Mouse (Mus musculus): ENCODE data around the gene Hey2.

Gene Hey2

DNA sequence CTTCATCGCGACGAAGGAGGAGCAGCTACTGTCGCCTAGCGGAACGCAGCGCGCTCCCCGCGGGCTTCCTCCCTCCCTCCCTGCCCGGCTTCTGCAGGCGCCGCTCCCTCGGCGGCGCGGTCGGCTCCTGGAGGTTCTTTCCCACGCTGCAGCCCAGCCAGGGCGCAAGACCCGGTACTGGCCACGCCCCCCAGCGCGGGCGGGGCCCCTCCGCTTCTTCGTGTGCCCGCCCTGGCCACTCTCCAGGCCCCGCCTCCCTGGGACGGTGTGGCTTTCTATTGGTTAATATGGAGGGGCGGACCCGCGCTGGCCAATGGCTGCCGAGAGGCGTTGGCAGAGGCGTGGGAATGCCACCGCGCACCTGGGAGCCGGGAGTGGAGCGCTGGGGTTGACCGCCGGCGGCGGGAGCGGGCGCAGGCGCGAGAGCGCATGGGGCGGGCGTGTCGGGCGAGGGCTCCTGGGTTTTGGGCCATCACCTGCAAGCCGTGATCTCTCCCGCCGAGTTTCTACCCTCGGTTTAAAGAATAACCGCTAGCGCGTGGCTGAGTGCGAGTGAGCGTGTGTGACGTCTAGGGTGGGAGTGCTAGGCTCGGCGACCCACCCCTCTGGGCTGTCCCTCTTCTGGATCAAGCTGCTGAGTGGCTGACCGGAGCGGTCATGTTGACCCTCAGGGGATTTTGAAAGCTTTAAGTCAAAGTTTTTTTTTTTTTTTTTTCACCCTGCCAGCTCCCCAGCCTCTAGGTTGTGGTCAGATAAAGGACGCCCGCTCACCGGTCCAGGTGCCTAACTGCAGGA lies at the start of gene Hey2:
Gene Hey2 (minus strand): TSS at position 159 of the 795 bp plus-strand sequence.
- DNase-seq, result peak; percentile 98

DNA sequence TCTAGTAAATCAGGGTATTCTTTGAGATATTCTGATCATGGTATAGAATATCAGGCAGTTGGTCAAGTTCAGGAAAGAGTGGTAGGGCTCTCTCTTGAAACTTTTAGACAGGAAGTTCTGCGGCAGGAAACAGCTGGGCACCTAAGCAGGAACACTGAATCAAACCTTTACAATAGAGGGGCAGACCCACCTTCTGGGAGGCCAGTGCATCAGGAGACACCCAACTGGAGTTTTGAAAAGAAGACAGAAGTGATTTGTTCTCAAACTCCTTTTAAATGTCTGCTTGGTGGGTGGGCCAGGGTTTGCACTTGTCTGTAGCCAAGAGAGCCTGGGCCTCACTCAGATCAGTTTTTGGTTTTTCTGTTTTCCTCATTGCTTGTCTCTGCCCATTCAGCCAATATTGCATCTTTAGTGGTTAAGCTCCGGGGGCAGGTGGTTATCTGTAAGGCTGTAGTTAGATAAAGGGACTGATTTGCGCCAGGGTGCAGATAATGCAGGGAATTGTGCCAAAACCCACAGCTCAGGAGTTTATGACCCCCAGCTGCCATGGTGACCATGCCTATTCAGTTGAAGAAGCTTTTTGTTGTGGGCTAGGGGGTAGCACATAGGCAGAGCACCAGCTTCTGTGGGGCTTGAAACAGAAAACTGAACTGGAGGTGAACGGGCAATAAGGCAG lies 40.6 kb upstream of the Hey2 start:
- no peak for DNase-seq

DNA sequence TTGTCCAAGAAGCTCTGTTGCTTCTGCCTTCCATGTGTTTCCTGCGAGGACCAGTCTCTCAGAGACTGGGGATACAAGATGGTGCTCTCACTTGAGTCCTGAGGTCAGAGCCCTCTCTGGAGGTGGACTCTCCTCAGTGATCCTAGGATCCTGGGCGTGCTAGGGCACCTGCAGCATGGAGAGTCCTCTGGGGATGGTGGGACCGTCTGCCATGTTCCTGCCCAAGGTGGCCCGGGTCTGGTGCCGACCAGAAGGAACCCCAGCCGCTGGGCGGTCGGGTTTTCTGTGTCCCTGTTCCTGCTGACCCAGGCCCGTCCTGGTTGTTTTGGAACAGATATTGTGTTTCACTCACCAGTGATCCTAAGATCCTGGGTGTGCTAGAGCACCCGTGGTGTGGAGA lies 38.5 kb upstream of the Hey2 start:
- DNase-seq, result no peak

DNA sequence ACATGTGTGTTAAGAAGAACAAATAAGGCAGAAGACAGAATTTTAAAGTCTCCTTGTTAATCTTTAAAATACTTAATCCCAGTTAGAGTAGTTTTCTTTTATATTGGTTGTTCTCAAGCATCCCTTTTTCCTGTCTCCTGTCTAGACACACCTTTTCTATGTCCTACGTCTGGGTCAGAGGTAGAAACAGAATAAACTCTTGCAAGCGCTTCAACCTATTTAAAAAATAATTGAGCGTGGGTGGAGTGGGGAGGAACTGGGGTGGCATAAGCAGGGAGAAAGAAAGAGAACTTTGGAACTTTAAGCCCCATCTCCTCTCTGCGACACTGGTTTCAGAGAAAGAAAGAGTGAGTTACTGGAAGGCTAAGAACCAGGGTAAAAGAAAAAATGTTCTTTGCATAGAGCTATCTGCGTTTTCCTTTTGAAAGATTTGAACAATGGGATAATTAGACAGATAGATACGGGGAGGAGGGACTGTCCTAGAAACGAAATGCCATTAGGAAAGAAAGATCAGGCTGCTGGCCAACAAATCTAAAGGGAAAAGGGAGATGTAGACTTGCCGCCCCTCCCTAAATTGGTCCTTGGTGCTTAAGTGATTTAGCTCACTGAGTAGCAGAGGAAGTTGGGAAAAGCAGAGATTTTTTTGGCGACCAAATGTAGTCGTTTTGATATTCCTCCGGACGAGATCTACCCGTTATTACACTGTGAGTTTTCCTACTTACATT lies 2.7 kb upstream of the Hey2 start:
- no peak for DNase-seq

DNA sequence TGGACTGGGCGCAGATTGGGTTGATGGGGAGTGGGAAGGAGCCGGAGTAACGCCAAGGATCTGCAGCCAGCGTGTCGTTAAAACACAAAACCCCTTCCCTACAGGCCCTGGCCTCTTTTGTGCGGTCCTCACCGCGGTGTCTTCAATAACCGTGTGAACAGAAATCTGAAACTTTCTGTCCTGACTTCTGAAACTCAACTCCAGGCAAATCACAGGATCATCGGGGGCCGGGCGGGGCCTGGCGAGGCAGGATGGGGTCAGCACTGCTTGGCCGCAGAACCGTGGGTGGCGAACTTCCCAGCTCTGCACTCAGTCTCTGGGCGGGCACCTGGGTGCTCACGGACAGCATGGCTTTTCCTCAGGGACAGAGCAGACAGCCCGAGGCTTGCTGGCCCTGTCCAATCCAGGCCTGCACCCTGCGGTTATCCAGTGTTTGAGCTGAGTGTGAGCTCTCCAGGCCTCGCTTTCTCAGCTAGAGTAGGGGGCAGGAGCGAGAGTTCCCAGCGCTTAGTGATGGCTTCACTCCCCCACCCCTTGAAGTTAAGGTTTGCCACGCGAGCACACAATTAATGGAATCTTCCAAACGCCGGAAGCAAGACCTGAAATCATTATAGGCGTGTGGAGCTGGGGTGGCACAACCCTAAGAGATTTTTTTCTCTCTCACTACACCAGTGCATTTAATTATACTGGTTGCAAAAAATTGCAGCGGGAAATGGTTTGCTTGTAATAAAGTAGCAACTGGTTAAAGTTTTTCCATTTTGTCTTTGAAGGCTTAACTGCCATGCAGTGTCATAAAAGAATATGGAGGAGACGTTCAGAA lies 1.8 kb upstream of the Hey2 start:
- peak; percentile 28 for DNase-seq

DNA sequence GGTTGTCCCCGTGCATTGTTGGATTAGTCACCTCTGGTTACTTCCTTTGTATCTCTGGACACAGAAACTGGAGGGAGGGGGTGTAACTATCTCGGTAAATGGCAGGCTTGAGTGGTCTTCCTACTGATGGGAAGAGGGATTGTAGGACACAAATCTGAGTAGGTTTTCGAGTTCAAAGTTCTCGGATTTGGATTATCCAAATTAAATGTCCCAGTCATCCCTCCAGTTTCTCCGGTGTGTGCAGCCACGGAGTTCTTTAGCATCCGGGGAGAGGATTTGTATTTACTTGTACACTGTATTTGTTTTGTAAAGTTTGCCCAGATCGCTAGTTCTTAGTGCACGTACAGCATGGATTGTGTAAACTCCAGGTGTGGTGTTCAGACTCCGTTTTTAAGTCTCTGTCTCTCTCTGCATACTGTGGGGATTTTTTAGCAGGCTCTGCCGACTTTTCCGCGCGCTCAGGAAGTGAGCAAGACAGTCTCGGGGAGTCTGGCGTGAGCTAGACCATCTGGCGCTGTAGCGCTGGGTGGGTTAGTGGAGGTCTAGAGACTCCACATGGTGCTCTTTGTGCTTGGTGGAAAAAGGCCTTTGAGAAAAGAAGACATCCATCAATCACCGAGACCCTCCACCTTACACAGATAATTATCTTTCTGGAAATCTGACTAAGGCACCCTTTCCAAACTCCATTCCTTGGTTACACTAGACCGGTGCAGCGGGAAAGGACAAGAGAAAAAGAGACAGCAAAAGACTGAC lies 1.0 kb upstream of the Hey2 start:
- DNase-seq, result peak; percentile 16

DNA sequence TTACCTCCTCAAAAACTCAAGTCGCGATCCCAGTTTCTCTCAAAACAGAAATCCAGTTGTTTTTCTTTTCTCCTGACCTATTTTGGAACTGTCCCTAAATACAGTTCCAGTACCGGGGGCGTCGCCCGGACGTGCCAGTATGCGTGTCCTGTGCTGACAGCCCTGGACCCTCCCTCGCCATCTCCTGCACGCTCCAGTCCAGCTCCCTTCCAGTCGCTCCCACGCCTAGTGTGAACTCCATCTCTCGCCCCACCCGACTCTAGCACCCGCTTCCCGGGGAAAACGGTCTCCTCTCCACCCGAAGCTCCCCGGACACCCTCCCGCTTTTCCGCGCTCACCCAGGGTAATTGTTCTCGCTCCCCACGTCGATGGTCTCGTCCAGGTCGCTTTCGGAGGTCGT lies 373 bp downstream of the Hey2 start:
- no peak for DNase-seq

DNA sequence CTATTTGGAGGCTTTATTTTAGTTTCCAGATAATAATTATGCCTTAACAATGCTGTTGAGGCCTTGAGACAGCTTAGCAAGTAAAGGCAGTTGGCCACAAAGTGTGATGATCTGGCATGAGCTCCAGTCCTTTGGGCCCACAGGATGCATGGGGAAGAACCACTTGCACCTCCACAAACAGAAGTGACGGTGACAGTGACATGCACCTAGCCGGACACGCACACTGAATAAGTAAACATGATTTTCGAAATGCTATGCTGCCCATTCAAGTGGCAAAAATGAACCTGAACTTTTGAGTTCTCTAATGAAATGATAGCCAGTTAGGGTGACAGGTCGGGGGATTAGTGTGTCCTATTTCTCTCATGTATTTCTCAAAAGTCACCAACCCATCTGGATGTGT lies 1.8 kb downstream of the Hey2 start:
- no peak for DNase-seq

DNA sequence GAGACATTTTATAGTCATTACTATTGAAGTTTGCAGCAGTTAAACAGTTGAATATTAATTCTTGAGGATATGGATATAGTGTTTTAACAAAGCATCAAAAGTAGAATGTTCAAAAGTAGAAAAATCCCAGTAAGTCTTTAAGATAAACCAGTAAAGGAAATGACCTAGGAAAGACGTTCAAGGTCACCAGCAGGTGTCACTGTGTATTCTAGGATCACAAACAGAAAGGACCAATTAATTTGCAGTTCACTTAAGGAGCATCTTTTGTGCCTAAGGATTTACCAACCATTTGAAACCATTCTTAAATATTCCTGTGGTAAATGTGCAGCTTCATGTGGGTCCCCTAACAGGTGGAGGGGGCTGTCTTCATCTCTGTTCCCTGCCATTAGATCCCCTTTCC lies 4.4 kb downstream of the Hey2 start:
- DNase-seq, result no peak

DNA sequence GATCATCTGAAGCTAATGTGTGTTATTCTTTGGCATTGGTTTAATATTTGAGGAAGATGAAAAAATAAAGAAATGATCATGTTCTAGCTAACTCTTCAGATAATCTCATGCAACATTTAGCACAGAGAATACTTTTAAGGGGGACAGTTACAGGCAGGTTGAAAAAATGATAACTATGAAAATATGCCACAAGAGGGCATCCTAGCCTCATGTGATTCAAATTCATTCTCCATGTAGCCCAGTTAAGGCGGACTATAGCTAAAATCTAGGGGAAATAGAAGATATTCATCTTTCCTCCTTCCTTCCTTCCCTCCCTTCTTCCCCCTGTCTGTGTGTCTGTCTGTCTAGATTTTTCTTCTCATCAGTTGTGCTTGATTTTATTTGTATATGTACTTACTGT lies 17.6 kb downstream of the Hey2 start:
- no peak for DNase-seq

DNA sequence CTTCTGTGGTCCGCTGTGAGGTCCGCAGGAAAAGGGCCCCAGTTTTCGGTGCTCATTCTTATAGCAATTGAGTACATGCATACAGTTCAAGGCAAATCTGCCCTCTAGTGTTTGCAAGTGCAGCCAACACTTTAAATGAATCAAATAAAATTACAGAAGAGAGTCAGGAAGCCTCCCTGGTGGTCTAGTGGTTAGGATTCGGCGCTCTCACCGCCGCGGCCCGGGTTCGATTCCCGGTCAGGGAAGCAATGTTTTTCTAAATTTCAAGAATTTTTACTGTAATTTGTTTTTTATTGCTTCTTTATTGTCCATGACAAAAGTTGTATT lies 31.7 kb downstream of the Hey2 start:
- peak; percentile 83 for DNase-seq

DNA sequence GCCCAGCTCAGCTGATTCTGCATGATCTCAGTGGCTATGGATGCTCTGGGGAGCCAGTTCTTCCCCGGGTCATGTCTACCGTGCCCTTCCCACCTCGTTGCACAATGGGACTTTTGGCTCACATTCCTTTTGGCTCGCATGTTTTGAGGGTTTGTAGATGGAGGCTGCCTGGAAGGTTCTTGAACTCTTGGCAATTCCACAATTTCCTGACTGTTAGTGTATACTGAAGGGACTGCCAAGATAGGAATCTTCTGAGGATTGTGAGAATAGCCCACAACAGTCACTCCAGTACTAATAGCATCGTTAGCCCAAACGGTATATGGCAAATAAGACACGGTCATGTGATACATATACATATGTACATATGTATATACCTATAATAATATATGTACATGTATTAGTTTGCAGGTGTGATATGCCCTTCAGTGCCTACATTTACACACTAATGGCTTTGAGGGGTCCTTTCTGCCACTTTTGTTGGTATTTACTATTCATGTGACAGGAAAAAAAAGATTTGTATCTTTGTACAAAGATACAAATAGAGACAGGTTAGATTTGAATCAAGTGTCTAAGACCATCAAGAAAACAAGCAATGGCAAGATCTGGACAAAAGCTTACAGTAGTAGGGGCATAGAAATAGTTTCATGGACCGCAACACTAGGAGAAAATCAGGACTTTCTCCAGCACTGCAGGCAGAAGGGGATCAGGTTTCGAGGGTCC lies 32.2 kb downstream of the Hey2 start:
- DNase-seq, result peak; percentile 64

DNA sequence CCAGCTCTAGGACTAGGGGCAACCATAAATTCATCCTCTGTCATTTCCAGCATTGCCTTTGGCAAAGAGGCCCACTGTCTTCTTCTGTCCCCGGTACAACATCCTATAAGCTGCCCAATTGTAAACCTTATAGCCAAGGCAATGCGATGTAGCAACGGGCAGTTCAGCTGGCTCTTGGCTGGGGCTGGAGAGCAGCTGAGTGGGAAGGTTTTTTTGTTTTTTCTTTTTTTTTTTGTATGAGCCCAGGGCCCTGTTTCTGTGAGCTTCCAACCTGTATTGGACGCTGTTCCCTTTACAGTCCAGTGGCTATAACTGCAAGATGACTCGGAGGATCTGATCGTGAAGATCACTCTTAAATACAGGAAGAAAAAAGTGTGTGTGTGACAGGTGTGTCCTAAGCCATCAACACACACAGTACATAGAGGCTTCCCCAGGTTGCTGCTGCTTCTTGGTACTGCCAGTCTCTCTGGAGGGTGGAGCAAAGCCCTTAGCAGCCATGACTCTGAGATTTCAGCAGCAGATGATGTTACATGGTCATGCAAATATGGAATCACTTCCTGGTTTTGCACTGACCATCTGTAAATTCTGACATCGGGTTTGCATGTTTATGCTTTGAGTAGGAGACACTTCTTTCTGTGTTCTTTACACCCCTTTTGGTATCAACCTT lies 38.9 kb downstream of the Hey2 start:
- peak; percentile 48 for DNase-seq

DNA sequence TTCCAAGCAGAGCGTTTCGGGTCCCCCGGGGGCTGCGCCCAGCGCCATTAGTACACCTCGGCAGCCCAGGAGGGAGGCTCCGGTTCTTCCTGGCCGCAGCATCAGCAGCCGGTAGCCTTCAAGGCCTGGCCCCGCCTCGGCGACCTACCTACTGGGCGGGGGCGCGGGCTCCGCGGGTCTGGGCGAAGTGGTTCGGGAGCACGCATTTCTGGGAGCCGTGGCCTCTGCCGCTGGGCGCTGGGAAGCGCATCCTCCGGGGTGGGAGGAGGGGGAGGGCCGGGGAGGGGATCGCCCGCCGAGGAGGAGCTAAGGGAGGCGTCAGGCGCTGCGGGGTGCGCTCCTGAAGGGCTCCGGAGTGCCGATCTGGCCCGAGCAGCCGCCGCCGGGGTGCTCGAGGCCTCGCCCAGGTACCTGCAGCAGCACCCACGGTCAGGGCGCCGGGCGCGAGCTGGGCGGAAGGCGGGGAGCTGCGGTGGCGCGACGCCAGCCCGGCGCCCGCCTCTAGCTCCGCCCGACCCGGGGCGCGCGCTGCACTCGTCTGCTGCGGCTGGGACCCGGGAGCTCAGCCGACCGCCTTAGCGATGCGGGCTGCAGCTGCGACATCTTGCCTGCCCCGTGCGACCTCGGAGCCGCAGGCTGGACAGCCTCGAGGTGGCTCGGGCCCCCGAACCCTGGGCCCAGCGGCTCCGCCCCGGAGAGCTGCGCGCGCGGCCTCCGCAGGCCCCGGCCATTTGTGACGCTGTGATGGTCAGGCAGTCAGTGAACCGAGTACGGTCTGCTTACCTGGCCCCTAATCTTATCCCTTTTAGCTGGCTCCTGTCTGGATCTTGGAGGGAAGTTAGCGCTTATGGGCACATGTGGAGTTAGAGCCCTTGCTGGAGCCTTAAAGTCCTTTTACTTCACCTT lies 39.7 kb downstream of the Hey2 start, which contains the start of gene Ncoa7:
Gene Ncoa7 (minus strand): TSS at position 646 of the 906 bp plus-strand sequence.
- DNase-seq, result peak; percentile 93

DNA sequence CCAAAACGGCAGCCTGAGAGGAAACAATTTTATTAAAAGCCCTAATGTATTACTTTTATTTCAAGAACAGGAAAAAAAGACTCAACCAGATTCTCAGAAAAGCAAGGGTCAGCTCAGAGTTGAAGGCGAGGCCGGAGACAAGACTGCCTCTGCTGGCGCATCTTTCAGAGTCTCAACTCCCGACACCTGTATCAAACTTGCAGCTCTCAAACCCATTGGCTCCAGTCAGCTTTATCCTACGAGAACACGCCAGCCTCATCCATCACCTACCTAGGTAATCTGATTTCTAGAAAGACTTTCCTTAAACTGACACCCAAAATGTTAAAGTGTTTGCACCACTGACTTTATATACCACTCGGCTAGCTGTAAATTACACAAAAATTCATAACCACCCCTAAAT lies 40.6 kb downstream of the Hey2 start:
- DNase-seq, result peak; percentile 61

DNA sequence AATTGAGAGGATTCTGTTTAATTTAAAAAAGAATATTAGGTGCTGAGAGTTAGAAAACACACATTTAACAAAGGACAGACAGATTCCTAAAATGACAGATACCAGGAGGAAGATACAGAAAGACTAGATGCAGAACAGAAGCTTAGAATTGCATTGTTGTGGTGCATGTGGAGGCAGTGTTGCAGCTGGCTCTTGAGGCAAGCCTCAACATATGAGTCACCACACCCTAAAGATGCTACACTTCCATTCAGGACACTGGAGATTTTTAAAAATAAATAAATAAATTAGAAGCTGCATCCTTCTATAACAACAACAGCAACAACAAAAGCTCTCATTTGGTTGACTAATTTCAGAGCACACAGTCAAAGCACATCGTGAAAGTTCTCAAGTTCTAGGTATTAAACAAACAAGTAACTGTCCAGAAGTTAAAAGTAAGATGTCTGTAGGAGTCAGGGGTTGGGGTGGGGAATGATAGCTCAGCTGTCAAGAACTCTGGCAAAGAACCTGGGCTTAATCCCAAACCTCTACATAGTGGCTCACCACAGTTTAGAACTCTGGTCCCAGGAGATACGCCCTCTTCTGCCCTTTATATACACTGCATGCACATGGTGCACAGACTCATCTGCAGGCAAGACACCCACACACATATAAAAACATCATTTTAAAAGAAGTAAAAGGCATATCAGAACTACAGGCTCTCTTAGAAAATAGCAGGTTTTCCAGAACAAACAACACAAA lies 42.7 kb downstream of the Hey2 start:
- DNase-seq, result no peak

DNA sequence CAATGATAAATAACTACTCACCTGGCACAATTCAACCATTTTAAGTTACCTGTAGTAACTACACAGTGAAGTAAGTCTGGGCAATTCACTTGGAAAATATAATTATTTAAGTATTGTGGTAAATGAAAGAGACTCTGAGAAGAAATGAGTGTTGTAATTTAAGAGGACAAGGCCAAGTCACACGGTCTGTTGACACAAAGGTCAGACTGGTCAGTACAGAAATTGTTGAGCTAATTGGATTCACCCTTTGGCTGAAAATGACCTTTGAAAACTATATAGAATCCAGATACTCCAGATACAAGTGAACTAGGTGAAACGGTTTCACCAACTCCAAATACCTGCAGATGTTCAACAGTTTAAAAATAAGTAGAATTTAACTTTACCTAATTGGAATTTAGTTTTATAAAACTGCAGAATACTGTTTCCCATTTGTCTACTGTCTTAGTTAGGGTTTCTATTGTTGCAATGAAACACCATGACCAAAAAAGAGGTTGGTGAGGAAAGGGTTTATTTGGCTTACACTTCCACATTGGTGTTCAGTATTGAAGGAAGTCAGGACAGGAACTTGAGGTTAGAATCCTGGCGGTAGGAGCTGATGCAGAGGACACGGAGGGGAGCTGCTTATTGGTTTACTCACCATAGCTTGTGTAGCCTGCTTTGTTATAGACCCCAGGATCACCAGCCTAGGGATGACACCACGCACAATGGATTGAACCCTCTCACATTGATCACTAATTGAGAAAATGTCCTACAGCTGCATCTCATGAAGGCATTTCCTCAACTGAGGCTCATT lies 45.9 kb downstream of the Hey2 start:
- DNase-seq, result no peak

DNA sequence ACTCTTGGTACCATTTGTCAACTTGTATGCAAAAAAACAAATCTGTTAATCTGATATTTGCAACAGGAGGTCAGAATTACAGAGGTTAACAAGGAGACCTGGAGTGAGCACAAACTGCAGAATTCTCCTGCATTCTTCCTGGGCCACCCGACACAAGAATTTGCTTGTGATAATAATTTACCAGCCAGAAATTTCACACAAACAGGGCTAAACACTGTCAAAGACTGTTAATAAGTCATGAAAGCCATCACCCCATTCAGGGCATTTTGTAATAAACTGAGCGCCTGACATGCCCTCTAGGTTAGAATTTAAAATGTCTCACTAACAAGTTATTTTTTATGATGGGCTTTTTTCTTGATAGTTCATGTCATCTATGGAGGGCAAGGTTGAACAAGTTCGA lies 51.6 kb downstream of the Hey2 start:
- no peak for DNase-seq
